Mouse (Mus musculus): Measurements from ENCODE around the gene Zfp143. TPM values are rescaled to one million over a fixed set of nuclear protein-coding genes. Genes with fewer than 3 reads are reported as not detected.

Gene Zfp143
- polyA plus RNA-seq, 1 experiment from 2014 or later = 26.0 TPM

Other genes with a start within 250 kb of the Zfp143 start
- gene Scube2, start 195.5 kb upstream of the Zfp143 start, polyA plus RNA-seq (2016; fragmentation: Nextera tagmentation; extraction: Ambion mirVana) = 13.1 and 13.4 TPM in 2 replicates
- 65.6 and 69.9 TPM in 2 replicates for gene Dennd5a, start 100.7 kb upstream of the Zfp143 start, polyA plus RNA-seq (2016; fragmentation: Nextera tagmentation; extraction: Ambion mirVana)
- 80.7 TPM in 2 replicates for gene Tmem41b, start 74.3 kb upstream of the Zfp143 start, polyA plus RNA-seq (2016; fragmentation: Nextera tagmentation; extraction: Ambion mirVana)
- gene Ipo7, start 42.9 kb upstream of the Zfp143 start, polyA plus RNA-seq (2016; fragmentation: Nextera tagmentation; extraction: Ambion mirVana) = 45.5 and 45.7 TPM in 2 replicates
- 23.2 and 24.1 TPM in 2 replicates for gene Wee1, start 60.8 kb downstream of the Zfp143 start, polyA plus RNA-seq (2016; fragmentation: Nextera tagmentation; extraction: Ambion mirVana)
- gene Swap70, start 160.5 kb downstream of the Zfp143 start, polyA plus RNA-seq (2016; fragmentation: Nextera tagmentation; extraction: Ambion mirVana) = 17.8 and 19.0 TPM in 2 replicates

Data from neural tube, embryonic 12.5 days (tissue).